Mouse (Mus musculus): ENCODE data around the gene Hist1h2bq. TPM values are rescaled to one million over a fixed set of nuclear protein-coding genes. Genes with fewer than 3 reads are reported as not detected.

The Hist1h2bq gene
- polyA plus RNA-seq, 1 experiment from 2014 or later: 19.9 TPM

Small RNA genes within 50 kb of the gene (microRNA-seq; reads per million reads assigned to microRNA genes)
- gene Gm19658 (not detected), gene Gm44346 (not detected), gene Gm44466 (not detected)

Other genes starting within 250 kb of the Hist1h2bq start
- not detected in 2 replicates for gene Olfr1364, start 228.4 kb downstream of the Hist1h2bq start, polyA plus RNA-seq (2014; fragmentation: Nextera tagmentation; extraction: Ambion mirVana)
- not detected in 2 replicates for gene Olfr1362, start 196.2 kb downstream of the Hist1h2bq start, polyA plus RNA-seq (2014; fragmentation: Nextera tagmentation; extraction: Ambion mirVana)
- not detected in 2 replicates for gene Olfr11, start 167.7 kb downstream of the Hist1h2bq start, polyA plus RNA-seq (2014; fragmentation: Nextera tagmentation; extraction: Ambion mirVana)
- gene Olfr1361, start 146.8 kb downstream of the Hist1h2bq start, polyA plus RNA-seq (2014; fragmentation: Nextera tagmentation; extraction: Ambion mirVana): not detected in 2 replicates
- not detected in 2 replicates for gene Olfr1360, start 132.8 kb downstream of the Hist1h2bq start, polyA plus RNA-seq (2014; fragmentation: Nextera tagmentation; extraction: Ambion mirVana)
- not detected in 2 replicates for gene Olfr1359, start 112.1 kb downstream of the Hist1h2bq start, polyA plus RNA-seq (2014; fragmentation: Nextera tagmentation; extraction: Ambion mirVana)
- 3.5 and 4.9 TPM in 2 replicates for gene Hist1h2bl, start 94.1 kb downstream of the Hist1h2bq start, polyA plus RNA-seq (2014; fragmentation: Nextera tagmentation; extraction: Ambion mirVana)
- 26.2 and 47.7 TPM in 2 replicates for gene Hist1h2ai, start 93.8 kb downstream of the Hist1h2bq start, polyA plus RNA-seq (2014; fragmentation: Nextera tagmentation; extraction: Ambion mirVana)
- 7.7 and 18.4 TPM in 2 replicates for gene Hist1h3h, start 92.5 kb downstream of the Hist1h2bq start, polyA plus RNA-seq (2014; fragmentation: Nextera tagmentation; extraction: Ambion mirVana)
- 4.0 and 5.3 TPM in 2 replicates for gene Hist1h2bm, start 88.2 kb downstream of the Hist1h2bq start, polyA plus RNA-seq (2014; fragmentation: Nextera tagmentation; extraction: Ambion mirVana)
- gene Hist1h4j, start 75.1 kb downstream of the Hist1h2bq start, polyA plus RNA-seq (2014; fragmentation: Nextera tagmentation; extraction: Ambion mirVana): 2.2 and 2.3 TPM in 2 replicates
- 7.2 and 10.8 TPM in 2 replicates for gene Hist1h4k, start 59.7 kb downstream of the Hist1h2bq start, polyA plus RNA-seq (2014; fragmentation: Nextera tagmentation; extraction: Ambion mirVana)
- gene Hist1h2ak, start 56.4 kb downstream of the Hist1h2bq start, polyA plus RNA-seq (2014; fragmentation: Nextera tagmentation; extraction: Ambion mirVana): 18.2 and 18.4 TPM in 2 replicates
- 3.2 and 3.7 TPM in 2 replicates for gene Hist1h2bn, start 56.1 kb downstream of the Hist1h2bq start, polyA plus RNA-seq (2014; fragmentation: Nextera tagmentation; extraction: Ambion mirVana)
- gene Hist1h1b, start 29.6 kb downstream of the Hist1h2bq start, polyA plus RNA-seq (2014; fragmentation: Nextera tagmentation; extraction: Ambion mirVana): 16.0 and 16.8 TPM in 2 replicates
- gene Hist1h3i, start 26.8 kb downstream of the Hist1h2bq start, polyA plus RNA-seq (2014; fragmentation: Nextera tagmentation; extraction: Ambion mirVana): 188 and 230 TPM in 2 replicates
- 10.1 TPM in 1 of 2 replicates, not detected in the other for gene Hist1h2an, start 23.0 kb downstream of the Hist1h2bq start, polyA plus RNA-seq (2014; fragmentation: Nextera tagmentation; extraction: Ambion mirVana)
- gene Hist1h2bp, start 22.7 kb downstream of the Hist1h2bq start, polyA plus RNA-seq (2014; fragmentation: Nextera tagmentation; extraction: Ambion mirVana): 0.74 and 1.8 TPM in 2 replicates
- 4.0 TPM in 1 of 2 replicates, not detected in the other for gene Hist1h2ao, start 268 bp upstream of the Hist1h2bq start, polyA plus RNA-seq (2014; fragmentation: Nextera tagmentation; extraction: Ambion mirVana)
- gene Hist1h4m, start 1.5 kb upstream of the Hist1h2bq start, polyA plus RNA-seq (2014; fragmentation: Nextera tagmentation; extraction: Ambion mirVana): not detected in 2 replicates
- gene Hist1h4n, start 22.0 kb upstream of the Hist1h2bq start, polyA plus RNA-seq (2014; fragmentation: Nextera tagmentation; extraction: Ambion mirVana): 20.6 and 22.9 TPM in 2 replicates
- gene Hist1h2ap, start 23.3 kb upstream of the Hist1h2bq start, polyA plus RNA-seq (2014; fragmentation: Nextera tagmentation; extraction: Ambion mirVana): 4,338 and 4,830 TPM in 2 replicates
- gene Hist1h2br, start 23.5 kb upstream of the Hist1h2bq start, polyA plus RNA-seq (2014; fragmentation: Nextera tagmentation; extraction: Ambion mirVana): 22.1 and 24.2 TPM in 2 replicates
- gene Zfp184, start 134.9 kb upstream of the Hist1h2bq start, polyA plus RNA-seq (2014; fragmentation: Nextera tagmentation; extraction: Ambion mirVana): 9.8 and 13.8 TPM in 2 replicates
- not detected in 2 replicates for gene Pom121l2, start 171.0 kb upstream of the Hist1h2bq start, polyA plus RNA-seq (2014; fragmentation: Nextera tagmentation; extraction: Ambion mirVana)
- gene Prss16, start 199.5 kb upstream of the Hist1h2bq start, polyA plus RNA-seq (2014; fragmentation: Nextera tagmentation; extraction: Ambion mirVana): 0.46 and 1.1 TPM in 2 replicates
- gene Hist1h2ah, start 225.4 kb upstream of the Hist1h2bq start, polyA plus RNA-seq (2014; fragmentation: Nextera tagmentation; extraction: Ambion mirVana): 11.8 and 19.7 TPM in 2 replicates
- gene Hist1h2bk, start 225.7 kb upstream of the Hist1h2bq start, polyA plus RNA-seq (2014; fragmentation: Nextera tagmentation; extraction: Ambion mirVana): 5.2 and 7.5 TPM in 2 replicates
- gene Hist1h4i, start 231.2 kb upstream of the Hist1h2bq start, polyA plus RNA-seq (2014; fragmentation: Nextera tagmentation; extraction: Ambion mirVana): 18.9 and 19.6 TPM in 2 replicates
- gene Hist1h2ag, start 232.7 kb upstream of the Hist1h2bq start, polyA plus RNA-seq (2014; fragmentation: Nextera tagmentation; extraction: Ambion mirVana): 47.9 and 67.6 TPM in 2 replicates
- 10.2 and 14.0 TPM in 2 replicates for gene Hist1h2bj, start 233.0 kb upstream of the Hist1h2bq start, polyA plus RNA-seq (2014; fragmentation: Nextera tagmentation; extraction: Ambion mirVana)

All from intestine, embryonic 14.5 days (tissue).